Mouse (Mus musculus) right cerebral cortex, postnatal 25 days (tissue): ENCODE measurements around the gene Ap5s1.

Experiments
- DNase-seq: peaks from one replicate; pipeline ENCODE4 v3.0.0; 2022

Gene Ap5s1

DNA sequence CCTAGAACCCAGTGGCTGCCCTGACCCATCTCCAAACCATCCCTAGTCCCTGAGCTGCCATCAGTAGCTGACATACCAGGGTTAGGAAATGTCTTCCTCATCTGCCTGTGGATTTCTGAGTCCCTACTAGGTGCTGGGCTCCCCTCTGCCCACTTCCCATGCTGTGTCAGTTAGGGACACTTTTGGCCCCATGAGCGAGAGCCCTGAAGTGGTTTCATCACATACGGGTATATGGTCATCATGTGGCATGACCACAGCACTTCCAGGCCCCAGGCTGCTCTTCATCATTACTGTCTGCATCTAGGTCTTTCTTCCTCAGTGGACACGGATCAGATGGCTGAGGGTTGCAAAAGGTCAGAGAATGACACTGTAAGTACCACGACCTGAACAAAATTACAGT, at the start of gene Ap5s1:
Gene Ap5s1, plus strand, starts transcription at position 301 of the 400 bp plus-strand sequence.
- DNase-seq = no peak

DNA sequence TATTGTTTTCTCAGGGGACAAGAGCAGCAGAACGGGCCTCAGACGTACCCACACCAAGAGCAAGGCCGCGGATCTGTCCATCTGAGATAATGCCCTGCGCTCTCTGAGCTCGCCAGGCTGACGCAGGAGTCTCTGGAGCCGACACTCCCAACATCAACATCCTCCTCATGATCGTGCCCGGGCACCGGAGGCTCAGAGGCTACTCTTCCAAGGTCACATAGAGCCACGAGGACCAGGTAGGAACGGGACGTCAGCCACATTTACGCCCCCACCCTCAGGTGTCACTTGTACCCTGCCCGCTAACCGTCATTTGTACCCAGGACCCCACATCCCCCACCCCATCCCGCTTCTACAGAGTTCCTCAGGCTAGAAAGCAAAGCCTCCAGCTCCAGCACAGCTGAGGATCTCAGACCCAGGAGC, 47.4 kb upstream of the Ap5s1 start:
- DNase-seq = peak; percentile 30

DNA sequence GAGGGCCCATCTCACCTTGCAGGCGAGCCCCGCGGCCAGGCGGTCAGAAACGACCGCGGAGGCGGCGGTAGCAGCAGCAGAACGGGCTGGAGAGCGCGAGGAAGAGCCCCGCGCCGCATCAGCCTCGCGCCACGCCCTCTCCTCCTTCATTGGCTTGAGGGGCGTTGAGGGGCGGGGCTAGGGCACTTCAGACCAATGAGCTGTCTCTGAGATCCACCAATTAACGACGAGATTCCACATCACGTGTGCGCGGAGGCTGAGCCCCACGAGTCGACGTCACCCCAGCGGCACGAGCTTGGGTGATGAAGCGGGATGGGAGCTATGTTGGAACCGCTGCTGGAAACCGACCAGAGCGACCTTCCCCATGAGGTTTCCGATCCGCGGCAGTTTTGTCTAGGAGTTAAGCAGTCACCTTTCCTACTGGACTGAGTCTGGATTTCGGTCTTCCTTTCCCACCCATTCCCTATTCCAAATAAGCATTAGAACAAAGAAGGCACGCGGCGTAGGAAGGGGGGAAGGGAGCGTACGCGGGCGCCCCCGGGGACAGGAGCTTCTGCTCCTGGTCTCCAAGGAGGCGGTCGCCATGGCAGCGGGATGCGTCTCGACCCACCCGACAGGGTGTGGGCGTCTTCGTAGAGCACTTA, 46.8 kb upstream of the Ap5s1 start, which contains the start of gene 1700037H04Rik:
Gene 1700037H04Rik, minus strand, starts transcription at position 144 of the 644 bp plus-strand sequence.
- peak; percentile 94 for DNase-seq

DNA sequence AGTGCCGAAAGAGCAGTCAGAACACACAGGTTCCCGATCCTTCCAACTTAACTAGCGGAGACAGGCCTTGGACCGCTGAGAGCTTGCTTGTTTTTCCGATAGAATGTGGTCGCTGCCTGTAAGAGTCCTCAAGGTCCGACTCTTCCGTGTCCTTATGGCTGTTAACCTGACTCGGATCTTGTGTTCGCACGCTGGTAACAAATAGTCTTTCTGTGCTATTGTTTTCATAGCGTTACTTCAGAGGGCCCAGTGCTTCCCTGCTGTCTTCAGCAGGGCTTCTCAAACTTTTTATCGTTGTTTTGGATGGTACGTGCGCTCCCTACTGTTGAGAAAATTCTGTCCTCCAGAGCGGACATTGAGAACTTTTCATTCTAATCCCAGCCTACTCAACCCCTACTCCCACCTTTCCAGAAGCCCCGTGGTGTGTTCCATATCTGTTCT, 46.2 kb upstream of the Ap5s1 start:
- no peak for DNase-seq

DNA sequence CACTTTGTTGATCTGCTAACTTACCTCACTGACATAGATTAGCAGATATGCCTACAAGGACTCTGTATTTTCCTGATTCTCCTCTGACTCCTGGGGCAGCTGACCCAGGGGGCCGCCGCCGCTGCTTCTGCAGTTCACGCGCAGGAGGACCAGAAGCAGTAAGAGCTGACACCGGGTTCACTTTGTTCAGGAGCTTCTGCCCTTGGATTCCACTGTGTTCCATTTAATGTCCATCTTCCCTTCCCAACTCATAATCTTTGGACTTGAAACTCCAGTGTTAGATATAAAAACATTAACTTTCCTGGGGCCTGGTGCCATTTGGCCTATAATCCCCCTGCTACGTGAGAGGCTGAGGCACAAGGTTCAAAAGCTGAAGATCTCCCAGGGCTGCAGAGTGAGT, 43.0 kb upstream of the Ap5s1 start:
- DNase-seq = no peak

DNA sequence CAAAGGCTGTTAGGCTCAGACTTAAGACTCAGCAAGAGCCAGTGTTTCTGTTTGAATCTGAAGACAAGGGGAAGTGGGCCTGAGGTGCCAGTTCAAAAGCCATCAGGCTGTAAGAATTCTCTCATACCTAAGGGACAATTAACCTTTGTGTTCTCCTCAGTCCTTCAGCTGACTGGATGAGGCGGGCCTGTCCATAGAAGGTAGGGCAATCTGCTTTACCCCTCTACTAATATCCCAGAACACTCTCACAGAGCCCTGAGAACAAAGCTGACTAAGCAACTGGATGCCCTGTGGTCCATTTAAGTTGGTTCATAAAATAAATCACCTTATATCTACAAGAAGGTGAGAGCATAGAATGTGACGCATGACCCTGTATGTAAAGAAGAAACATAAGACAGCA, 40.7 kb upstream of the Ap5s1 start:
- no peak for DNase-seq

DNA sequence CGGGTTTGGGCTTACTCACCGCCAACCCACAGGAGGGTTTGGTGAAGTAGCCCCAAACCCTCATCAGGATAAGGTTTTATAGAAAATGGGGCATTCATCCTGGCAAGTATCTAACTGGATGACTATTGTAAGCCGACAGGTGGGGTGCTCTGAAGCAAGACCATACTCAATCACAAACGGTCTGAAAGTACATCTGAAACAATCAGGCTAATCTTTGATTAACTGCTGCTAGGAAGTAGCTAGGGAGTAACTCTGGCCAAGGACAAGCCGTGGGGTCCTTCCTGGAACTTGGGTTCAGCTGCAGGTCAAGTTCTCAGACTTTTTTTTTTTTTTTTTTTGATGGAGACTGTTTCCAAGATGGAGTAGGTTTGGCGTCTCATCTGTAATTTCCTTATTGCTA, 38.9 kb upstream of the Ap5s1 start:
- DNase-seq = no peak

DNA sequence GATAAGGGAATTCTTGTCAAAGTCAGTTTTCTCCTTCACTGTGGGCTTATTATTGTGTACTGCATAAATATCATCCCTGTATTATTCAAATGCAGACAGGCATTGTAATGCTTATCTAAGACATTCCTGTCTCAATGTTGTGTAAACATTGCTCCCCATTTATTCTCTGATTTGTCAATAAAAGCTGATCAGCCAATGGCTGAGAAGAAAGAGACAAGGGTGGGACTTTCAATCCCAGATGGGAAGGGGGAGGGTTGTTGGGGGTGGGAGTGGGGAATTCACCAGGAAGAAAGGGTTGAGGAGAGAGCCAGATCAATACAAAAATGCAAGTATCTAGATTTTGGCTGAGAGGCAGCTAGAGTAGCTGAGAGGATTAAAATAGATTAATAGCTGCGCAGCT, 38.0 kb upstream of the Ap5s1 start:
- DNase-seq = no peak

DNA sequence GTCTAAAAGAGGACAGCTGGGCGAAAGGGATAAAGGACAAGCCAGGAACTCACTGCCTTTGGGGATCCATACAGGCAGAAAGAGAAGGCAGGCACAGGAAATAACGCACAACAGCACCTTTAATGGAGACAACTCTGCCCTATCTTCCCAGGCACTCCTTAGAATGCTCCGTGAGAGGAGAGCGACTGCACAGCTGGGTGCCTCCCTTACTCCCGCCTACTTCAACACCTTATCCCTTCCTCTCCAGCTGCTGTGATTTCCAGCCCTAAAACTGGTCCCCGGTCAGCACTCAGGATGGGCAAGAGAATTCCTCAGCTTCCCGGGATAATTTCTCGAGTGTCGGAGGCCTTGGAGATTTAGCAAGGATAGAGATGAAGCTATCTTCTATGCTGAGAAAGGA, 35.9 kb upstream of the Ap5s1 start:
- DNase-seq = no peak

DNA sequence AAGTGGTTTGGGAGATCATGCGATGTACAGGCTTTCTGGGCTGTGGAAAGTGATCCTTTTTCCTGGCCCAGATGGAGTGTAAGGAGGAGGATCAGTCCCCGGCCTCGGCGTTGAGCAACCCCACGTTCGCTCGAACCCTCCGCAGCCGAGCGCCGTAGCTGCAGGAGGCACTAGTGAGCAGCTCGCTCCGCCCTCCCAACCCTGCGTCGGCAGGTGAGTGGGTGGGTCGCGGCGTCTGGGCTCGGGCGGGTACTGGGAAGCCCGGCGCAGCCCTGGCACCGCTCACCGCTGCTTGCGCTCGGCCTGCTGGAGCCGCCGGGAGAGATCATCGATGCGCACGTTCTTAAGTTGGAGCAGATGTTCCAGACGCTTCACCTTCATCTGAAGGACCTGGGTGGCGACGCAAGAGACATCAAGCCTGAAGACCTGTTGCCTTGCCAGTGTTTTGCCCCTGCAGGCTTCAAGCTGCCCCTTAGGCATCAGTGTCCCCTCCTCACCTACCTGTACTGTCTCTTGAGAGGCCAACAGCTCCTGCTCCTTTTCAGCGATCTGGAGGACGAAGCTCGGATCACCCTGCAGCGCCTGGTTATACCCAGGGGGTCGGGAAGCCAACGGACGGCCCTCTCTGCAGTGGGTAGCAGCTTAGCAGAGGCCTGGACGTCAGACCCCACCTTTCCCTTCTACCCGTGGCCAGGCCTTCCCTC, 35.3 kb upstream of the Ap5s1 start:
- DNase-seq = peak; percentile 79

DNA sequence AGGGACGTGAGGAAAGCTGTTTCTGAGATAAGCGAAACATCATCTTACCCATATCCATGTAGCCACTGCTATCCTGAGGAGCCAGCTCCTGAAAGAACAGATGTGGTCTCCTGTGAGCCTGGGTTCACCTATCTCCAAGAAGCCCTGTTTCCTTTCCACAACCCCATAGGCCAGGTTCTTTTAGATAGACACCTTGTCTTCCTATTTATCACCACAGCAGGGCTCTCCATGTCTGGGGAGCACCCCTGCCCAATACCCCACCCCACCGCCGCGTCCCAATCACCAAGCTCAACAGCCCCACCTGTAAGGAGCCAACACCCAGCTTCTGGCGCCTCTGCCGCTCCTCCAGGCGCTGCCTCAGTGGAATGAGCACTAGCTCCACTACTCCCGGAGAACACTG, 34.6 kb upstream of the Ap5s1 start:
- no peak for DNase-seq

DNA sequence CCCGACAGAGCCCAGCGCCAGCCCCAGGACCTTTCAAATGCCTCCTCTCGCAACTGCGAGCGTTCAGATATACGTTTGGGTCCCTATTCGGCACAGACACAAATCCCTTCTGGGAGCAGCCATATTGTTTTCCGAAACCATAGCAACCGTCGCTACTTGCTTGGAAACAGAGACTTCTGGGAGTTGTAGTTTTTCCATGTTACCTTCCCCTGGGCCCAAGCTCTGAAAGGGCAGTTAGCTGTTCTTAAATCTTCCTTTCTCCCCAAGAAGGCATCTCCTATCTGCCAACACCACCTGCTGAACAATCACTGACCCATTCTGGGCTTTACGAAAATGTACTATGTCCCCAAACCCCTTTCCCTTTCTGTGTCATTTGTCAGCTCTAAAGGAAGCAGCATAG, 32.2 kb upstream of the Ap5s1 start:
- peak; percentile 61 for DNase-seq

DNA sequence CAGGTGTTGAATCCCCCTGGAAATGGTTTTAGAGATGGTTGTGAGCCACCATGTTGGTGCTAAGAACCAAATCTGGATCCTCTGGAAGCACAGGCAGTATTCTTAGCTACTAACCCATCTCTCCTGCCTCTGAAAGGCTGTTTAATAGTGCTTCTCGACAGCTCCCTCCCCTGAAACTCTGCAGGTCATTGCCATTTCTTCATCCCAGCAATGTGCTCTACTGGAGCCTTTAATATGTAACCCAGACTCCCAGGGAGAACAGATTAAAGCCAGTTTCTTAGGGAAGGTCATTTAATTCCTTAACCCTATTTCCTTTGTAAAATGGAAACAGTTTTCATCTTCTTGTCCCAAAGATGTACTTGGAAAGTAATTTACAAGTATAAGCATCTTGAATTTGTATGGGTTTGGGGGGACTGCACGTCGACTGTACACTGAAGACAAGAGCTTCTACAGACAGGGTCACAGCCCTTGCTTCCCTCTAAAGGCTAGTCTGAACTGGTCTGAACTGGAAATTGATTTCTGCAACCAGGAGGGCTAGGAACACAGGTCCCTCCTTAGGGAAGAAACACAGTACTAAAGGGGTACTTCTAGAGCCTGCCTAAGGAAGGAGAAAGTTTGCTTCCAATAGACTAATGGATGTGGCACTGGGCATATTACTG, 31.5 kb upstream of the Ap5s1 start:
- DNase-seq = no peak

DNA sequence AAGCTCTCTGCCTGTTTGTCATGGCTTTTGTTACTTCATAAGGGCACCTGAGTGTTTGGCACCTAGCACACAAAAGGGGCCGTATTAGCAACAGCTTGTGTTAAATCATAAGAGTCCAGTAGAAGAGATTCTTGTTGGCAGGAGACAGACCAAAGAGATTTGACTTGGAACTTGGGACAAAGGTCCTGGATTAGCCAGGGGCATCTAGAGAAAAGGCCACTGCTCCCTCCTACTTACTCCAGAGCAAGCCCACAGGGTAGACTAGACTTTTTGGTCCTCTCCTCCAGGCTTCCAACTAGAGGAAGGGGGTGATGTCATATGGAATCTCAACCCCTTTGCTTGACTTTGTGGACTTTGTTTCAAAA, 31.0 kb upstream of the Ap5s1 start:
- DNase-seq = no peak

DNA sequence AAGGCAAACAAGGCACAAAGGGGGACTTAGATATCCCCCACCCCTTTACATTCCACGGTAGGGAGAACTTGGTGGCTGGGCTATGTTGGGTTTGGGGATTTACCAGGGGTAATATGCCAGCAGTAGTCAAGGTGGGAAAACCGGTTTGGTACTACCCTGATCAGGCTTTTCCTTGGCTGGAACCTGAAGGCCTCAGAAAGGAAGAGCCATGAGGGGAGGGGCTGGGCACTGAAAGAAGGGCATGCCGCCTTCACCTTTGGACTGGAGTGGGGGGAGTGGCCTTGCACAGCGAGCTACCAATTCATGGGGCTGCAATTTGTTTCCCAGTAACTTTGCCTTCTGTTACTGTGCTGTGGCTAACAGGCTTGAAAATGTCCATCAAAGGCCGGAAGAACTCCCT, 30.4 kb upstream of the Ap5s1 start:
- DNase-seq = no peak

DNA sequence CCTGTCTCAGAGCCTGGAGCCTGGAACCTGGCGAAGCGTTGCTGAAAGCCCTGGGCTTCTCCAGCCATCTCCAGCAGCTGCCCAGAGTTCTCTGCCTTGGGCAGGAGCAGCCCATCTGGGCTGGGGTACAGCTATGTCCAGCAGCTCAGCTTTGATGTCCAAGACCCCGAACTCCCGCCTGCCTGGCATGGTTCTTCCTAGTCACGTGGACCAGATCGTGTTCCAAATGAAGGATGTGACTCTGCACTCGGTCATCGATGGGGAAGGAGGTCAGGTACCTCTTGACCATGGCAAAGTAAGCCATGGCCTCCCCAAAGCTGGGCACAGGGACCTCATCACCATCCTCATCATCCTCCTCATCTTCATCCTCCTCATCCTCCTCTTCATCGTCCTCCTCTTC, 28.9 kb upstream of the Ap5s1 start:
- no peak for DNase-seq

DNA sequence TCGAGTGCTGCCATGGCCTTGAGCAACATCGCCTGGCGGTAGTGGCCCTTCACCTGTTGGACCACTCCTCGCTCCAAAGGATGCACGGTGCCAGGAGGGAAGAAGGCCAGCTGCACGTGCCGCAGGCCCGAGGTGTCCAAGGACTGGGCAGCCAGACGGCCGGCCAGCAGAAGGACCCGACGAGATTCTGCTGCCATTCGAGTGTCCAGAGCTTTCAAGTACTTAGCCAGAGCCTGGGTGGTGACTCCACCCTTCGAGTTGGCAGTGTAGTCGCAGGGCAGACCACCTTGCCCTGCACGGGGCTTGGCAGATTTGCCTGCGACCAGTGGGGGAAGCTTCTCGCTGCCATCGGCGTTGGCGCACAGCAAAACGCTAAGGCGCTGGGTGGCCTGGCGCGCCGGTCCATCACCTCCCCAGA, 28.0 kb upstream of the Ap5s1 start:
- DNase-seq = no peak

DNA sequence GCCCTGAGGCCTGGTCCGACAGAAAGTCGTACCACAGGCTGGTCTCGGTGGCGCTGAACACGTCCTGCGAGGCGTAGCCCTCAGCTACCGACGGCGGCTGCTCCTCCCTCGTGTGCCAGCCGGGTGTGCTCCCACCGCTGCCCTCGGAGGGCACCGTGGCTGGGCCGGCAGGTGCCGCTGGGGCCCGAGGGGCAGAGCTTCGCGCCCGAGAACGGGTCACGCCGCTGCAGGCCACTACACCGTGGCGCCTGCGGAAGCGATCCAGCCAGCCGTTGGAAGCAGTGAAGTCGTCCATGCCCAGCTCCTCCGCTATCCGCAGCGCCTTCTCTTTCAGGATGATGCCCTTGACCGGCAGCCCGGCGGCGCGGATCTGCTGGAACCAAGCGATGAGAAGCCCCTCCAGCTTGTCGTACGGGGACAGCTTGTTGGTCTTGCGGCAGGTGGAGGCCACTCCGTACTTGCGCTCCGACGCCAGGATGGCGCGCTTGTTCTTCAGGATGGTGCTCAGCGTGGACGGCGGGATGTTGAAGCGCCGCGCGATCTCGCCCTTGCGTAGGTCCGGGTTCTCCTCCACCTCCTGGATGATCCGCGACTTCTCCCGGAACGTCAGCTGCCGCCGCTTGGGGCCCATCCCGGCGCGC, 27.5 kb upstream of the Ap5s1 start:
- peak; percentile 68 for DNase-seq

DNA sequence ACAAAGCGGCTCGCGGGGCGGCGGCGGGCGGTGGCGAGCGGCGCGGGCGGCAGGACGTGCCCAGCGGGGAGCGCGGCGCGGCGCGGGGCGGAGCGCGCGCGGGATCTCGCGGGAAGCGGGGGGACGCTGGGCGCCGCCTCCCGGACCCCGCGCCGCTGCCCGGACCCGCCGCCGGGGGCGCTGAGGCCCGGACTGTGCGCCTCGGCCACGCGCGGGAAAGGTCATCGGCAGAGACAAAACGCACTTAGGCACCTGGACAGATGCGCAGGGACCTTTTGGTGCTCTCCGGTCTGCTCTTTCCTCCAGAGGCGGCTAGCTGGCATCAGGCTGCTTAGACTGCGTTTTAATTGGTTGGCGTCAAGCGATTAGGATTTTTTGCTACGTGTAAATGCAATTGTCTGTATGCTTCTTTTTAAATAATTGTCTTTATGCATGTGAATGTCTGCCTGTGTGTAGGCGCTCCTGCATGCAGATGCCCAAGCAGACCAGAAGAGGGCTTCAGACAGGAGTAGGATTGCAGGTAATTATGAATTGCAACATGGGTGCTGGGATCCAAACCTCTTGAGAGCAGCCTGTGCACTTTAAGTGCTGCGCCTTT, 26.8 kb upstream of the Ap5s1 start, which contains the start of gene Cenpb:
Gene Cenpb, minus strand, starts transcription at position 78 of the 598 bp plus-strand sequence.
- peak; percentile 88 for DNase-seq

DNA sequence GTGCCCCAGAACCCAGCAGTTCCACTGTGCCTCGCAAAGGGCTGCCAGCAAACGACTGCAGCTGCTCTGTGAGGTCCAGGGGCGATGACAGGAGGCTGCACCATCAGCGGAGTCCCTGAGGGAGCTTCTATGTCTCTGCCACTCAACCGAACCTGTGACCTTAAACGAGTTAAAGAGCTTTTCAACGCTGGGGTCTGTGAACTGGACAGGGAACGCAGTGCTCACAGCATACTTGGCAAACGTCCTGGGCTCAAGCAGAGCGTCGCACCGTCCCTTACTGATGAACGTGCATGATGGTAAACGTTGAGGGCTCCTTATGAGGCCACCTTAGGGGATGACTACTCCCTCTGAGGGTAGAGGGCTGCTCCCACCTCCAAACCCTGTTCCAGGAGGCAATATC, 20.5 kb upstream of the Ap5s1 start:
- DNase-seq = no peak

DNA sequence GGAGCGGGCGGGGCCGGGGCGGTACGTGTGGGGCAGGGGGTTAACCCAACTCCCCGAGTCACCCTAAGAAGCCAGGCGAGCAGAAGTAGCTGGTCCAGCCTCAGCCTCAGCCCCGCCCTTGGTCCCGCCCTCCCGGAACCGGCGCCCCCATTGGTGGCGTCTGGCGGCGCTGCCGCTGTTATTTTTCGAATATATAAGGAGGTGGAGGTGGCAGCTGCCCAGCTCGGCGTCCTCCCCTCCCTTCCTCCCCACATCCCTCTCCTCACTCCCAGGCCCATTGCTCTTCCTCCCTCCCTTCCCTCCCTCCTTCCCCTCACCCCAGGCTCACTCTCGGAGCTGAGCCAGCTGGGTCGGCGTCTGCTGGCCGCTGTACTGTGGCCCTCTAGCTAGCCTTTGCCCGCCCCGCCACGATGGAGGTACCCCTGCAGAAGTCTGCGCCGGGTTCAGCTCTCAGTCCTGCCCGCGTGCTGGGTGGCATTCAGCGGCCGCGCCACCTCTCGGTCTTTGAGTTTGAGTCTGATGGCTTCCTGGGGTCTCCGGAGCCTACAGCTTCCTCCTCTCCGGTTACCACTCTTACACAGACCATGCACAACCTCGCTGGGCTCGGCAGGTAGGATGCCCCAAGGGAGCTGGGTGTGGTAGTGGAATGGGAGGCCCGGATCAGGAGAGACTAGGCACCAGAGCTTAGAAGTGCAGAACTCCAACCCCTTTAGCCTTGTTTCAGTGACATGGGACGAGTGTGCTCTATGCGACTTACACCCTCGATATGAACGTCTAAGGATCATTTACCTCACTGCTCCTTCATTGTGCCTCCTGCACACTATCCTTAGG, 19.9 kb upstream of the Ap5s1 start, which contains the start of the genes Cdc25b and Spef1:
Gene Cdc25b, plus strand, starts transcription at position 179 of the 831 bp plus-strand sequence.
Gene Spef1, minus strand, starts transcription at position 512 of the 831 bp plus-strand sequence.
- DNase-seq = peak; percentile 79

DNA sequence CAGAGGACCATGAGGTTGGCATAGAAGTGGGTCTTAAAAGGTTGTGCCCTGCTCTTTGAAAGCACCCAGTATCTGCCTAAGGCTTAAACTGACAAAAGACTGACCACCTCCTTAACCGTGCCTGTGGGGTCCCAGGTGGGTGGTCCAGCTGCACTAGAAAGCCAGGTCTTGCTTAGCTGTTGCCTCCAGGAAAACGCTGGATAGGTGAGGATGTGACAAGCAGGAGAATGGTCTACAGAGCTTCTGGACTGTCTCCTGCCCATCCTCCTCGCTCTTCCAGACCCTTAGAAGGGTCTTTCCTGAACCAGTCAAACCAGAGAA, 19.3 kb upstream of the Ap5s1 start:
- DNase-seq = no peak
